Mouse (Mus musculus) adrenal gland, postnatal 25 days (tissue): Measurements from ENCODE around the gene Olfr1086. TPM values are rescaled to one million over a fixed set of nuclear protein-coding genes. Genes with fewer than 3 reads are reported as not detected.
"Not testable (repeated sequence)": the region's sequence is repeated elsewhere in the genome, so short reads cannot be mapped to it uniquely, and the experiment has no call there.

Source experiments
- DNase-seq: peaks from one replicate; pipeline ENCODE4 v3.0.0; 2021; ENCODE audit warnings: mixed read lengths
- long read RNA-seq: library from polyadenylated mRNA; stranded (forward); transcript quantifications from one replicate; pipeline ENCODE4 v2.0.0, GENCODE M21; 2021
- total RNA-seq: library from RNA; stranded (reverse); gene quantifications from 2 replicates; pipeline ENCODE4 v1.2.3, GENCODE M21; 2021

The Olfr1086 gene
- not detected in 2 replicates for total RNA-seq
- long read RNA-seq = 0 reads

DNA sequence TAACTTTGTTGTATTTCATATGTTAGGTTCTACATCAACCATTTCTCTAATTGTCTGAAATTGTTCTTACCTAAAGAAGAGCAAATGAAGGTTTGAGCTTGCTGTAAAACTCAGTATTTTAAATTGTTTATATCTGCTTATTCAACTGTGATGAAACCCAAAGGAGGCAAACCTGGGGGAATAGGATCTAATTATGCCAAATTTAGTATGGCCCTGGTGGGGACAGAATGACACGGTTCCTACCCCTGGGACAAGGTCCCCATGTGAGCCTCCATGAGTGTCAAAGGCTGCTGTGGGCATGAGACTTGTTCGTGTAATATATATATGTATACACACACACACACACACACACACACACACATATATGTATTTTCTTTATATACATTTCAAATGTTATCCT is at the start of gene Olfr1086:
TSS of gene Olfr1086 (minus strand) at position 101 of the 400 bp plus-strand sequence.
- DNase-seq = no peak

DNA sequence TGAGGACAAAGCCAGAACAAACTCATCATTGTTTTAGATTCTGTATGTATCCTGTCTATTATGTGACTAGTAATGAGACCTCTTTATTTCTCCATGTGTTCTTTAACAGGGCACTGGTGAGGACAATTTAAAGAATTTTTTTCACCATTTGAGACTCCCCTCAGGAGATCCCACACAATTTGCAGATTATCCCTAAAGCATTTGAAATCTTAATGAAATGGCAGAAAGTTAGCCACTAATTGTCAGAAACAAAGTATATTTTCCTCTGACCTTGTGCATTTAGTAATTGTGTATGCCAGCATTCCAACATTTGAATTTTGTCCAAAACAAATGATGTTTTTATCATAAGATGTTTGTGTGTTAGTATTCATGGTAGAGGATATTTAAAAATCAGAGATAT is 18.4 kb upstream of the Olfr1086 start, which contains the start of gene Olfr1087:
TSS of gene Olfr1087 (minus strand) at position 101 of the 400 bp plus-strand sequence.
- no peak for DNase-seq

DNA sequence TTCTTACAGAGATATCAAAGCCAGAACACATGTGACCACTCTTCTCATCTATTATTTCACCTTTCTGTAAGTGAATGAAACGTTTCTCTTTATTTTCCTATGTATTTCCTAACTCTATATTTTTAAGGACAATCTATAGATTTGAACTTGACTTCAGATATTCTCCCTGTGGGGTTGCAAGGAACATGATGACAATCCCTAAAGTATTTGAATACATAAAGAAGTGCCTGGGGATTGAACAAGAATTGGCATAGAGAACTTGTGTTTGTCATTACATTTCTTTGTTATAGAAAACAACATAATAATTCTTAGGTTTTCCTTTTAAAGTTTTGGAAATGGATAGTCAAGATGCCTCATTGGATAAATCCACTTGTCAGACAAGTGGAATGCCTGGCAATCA is 18.0 kb downstream of the Olfr1086 start, which contains the start of gene Olfr1085:
TSS of gene Olfr1085 (minus strand) at position 101 of the 400 bp plus-strand sequence.
- DNase-seq = no peak

DNA sequence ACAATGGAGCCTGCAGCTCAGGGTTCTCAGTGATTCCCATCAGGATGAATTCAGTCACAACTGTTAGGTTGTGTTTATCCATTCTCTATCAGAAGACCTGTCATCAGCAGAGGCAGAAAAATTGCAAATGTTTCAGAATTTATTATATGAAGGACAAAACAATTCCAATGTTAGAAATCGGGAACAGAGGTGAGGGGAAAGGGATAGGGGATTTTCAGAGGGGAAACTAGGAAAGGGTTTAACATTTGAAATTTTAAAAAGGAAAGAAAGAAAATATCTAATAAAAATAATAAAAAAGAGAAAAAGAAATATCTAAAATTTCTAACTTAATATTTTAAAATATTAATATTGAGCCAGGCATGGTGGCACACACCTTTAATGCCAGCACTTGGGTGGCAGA is 40.3 kb downstream of the Olfr1086 start, which contains the start of gene Olfr1084:
TSS of gene Olfr1084 (minus strand) at position 101 of the 400 bp plus-strand sequence.
- not testable (repeated sequence) for DNase-seq

Other genes with a start within 250 kb of the Olfr1086 start
- not detected in 2 replicates for gene Olfr1065, start 229.5 kb downstream of the Olfr1086 start, total RNA-seq
- gene Olfr1066, start 223.8 kb downstream of the Olfr1086 start, total RNA-seq = not detected in 2 replicates
- not detected in 2 replicates for gene Olfr228, start 192.7 kb downstream of the Olfr1086 start, total RNA-seq
- not detected in 2 replicates for gene Olfr1076, start 171.6 kb downstream of the Olfr1086 start, total RNA-seq
- not detected in 2 replicates for gene Olfr1079, start 137.6 kb downstream of the Olfr1086 start, total RNA-seq
- gene Olfr1080, start 121.9 kb downstream of the Olfr1086 start, total RNA-seq = not detected in 2 replicates
- gene Olfr1082, start 81.1 kb downstream of the Olfr1086 start, total RNA-seq = not detected in 2 replicates
- not detected in 2 replicates for gene Olfr1084, start 40.4 kb downstream of the Olfr1086 start, total RNA-seq
- not detected in 2 replicates for gene Olfr1085, start 18.1 kb downstream of the Olfr1086 start, total RNA-seq
- not detected in 2 replicates for gene Olfr1087, start 18.3 kb upstream of the Olfr1086 start, total RNA-seq
- gene Olfr1089, start 53.6 kb upstream of the Olfr1086 start, total RNA-seq = not detected in 2 replicates
- not detected in 2 replicates for gene Olfr1090, start 78.9 kb upstream of the Olfr1086 start, total RNA-seq
- not detected in 2 replicates for gene Olfr1093, start 102.4 kb upstream of the Olfr1086 start, total RNA-seq
- gene Olfr141, start 129.9 kb upstream of the Olfr1086 start, total RNA-seq = not detected in 2 replicates
- not detected in 2 replicates for gene Olfr1094, start 144.6 kb upstream of the Olfr1086 start, total RNA-seq
- not detected in 2 replicates for gene Olfr1095, start 171.6 kb upstream of the Olfr1086 start, total RNA-seq
- not detected in 2 replicates for gene Gm13723, start 194.7 kb upstream of the Olfr1086 start, total RNA-seq
- not detected in 2 replicates for gene Olfr1097, start 212.1 kb upstream of the Olfr1086 start, total RNA-seq
- not detected in 2 replicates for gene Olfr1098, start 244.5 kb upstream of the Olfr1086 start, total RNA-seq